Mouse (Mus musculus) hindbrain, embryonic 14.5 days (tissue): ENCODE results near the gene Olfr668. TPM values are rescaled to one million over a fixed set of nuclear protein-coding genes. Genes with fewer than 3 reads are reported as not detected.

ENCODE experiments used
- polyA plus RNA-seq: library from polyadenylated mRNA; unstranded; fragments of >200 nt; fragmentation: Nextera tagmentation; extraction: Ambion mirVana; gene quantifications from 2 replicates; pipeline ENCODE4 v1.2.1, GENCODE M21; 2014

Olfr668 gene
- polyA plus RNA-seq, 1 experiment from 2014 or later = not detected

Other genes starting within 250 kb of the Olfr668 start
- not detected in 2 replicates for gene Olfr661, start 241.6 kb downstream of the Olfr668 start, polyA plus RNA-seq
- not detected in 2 replicates for gene Usp17le, start 150.6 kb downstream of the Olfr668 start, polyA plus RNA-seq
- gene Usp17lb, start 85.5 kb downstream of the Olfr668 start, polyA plus RNA-seq = not detected in 2 replicates
- not detected in 2 replicates for gene Usp17la, start 71.0 kb downstream of the Olfr668 start, polyA plus RNA-seq
- gene Olfr665, start 50.0 kb downstream of the Olfr668 start, polyA plus RNA-seq = not detected in 2 replicates
- not detected in 2 replicates for gene Olfr666, start 32.1 kb downstream of the Olfr668 start, polyA plus RNA-seq
- not detected in 2 replicates for gene Olfr667, start 6.6 kb downstream of the Olfr668 start, polyA plus RNA-seq
- gene Olfr669, start 6.2 kb upstream of the Olfr668 start, polyA plus RNA-seq = not detected in 2 replicates
- not detected in 2 replicates for gene Olfr670, start 34.6 kb upstream of the Olfr668 start, polyA plus RNA-seq
- gene Olfr671, start 51.1 kb upstream of the Olfr668 start, polyA plus RNA-seq = not detected in 2 replicates
- gene Olfr672, start 74.0 kb upstream of the Olfr668 start, polyA plus RNA-seq = not detected in 2 replicates
- not detected in 2 replicates for gene Olfr675, start 100.4 kb upstream of the Olfr668 start, polyA plus RNA-seq
- not detected in 2 replicates for gene Olfr676, start 104.6 kb upstream of the Olfr668 start, polyA plus RNA-seq
- gene Olfr677, start 123.3 kb upstream of the Olfr668 start, polyA plus RNA-seq = not detected in 2 replicates
- not detected in 2 replicates for gene Olfr678, start 136.4 kb upstream of the Olfr668 start, polyA plus RNA-seq
- gene Olfr679, start 153.1 kb upstream of the Olfr668 start, polyA plus RNA-seq = not detected in 2 replicates
- gene Olfr680-ps1, start 164.8 kb upstream of the Olfr668 start, polyA plus RNA-seq = not detected in 2 replicates
- gene Olfr681, start 188.8 kb upstream of the Olfr668 start, polyA plus RNA-seq = not detected in 2 replicates
- not detected in 2 replicates for gene Olfr683, start 219.0 kb upstream of the Olfr668 start, polyA plus RNA-seq
- gene Olfr684, start 235.6 kb upstream of the Olfr668 start, polyA plus RNA-seq = not detected in 2 replicates